Mouse (Mus musculus): ENCODE measurements around the gene Il33.

Il33 gene

GRCm38 (mm10) chr19:30000406-30001365 is 75.8 kb downstream of the Il33 start:
- no peak for DNase-seq (ENCODE audit: low spot score in 2 of 2)

GRCm38 (mm10) chr19:30001550-30001949 is 76.6 kb downstream of the Il33 start:
- DNase-seq (ENCODE audit: low spot score in 2 of 2): no peak

- no peak for DNase-seq (ENCODE audit: low spot score in 2 of 2)
Observed at GRCm38 (mm10) chr19:30003621-30004020, 78.7 kb downstream of the Il33 start, which contains the start of gene Trpd52l3. Trpd52l3 (plus strand) TSS chr19:30003790.

- no peak for DNase-seq (ENCODE audit: low spot score in 2 of 2)
Observed at GRCm38 (mm10) chr19:30006371-30006770, 81.5 kb downstream of the Il33 start.
